Mouse (Mus musculus): ENCODE results near the gene Gm3542. TPM values are rescaled to one million over a fixed set of nuclear protein-coding genes. Genes with fewer than 3 reads are reported as not detected.

The Gm3542 gene
- polyA plus RNA-seq (2014; fragmentation: Illumina TruSeq; extraction: RNeasy Lipid Tissue Mini Kit (QIAGEN cat#74804); ENCODE audit: low read depth, low replicate concordance): not detected

DNA sequence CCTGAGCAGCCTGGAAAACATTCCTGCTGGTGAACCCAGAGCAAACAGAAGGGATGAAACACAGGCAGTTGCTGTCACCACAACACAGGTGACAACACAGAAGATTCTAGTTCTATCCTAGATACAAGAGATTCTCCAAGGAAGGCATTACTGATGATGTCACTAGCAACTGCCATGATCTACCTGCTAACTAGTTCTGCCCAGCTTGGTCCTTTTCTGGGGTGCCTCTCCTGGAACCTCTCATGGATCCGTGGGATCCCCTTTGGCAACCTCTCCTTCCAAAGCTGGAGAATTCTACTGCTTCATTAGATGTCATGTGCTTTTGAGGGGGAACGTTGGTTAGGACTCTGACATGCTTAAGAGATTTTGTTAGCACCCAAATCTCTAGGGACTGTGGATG, at the start of gene Gm3542:
TSS of gene Gm3542 (minus strand) at position 101 of the 400 bp plus-strand sequence.

Other genes with a start within 250 kb of the Gm3542 start
- gene Gm8279, start 203.4 kb downstream of the Gm3542 start, polyA plus RNA-seq (2014; fragmentation: Illumina TruSeq; extraction: RNeasy Lipid Tissue Mini Kit (QIAGEN cat#74804); ENCODE audit: low read depth, low replicate concordance): not detected
- gene Gm3317, start 170.4 kb downstream of the Gm3542 start, polyA plus RNA-seq (2014; fragmentation: Illumina TruSeq; extraction: RNeasy Lipid Tissue Mini Kit (QIAGEN cat#74804); ENCODE audit: low read depth, low replicate concordance): not detected
- not detected for gene Gm8271, start 149.1 kb downstream of the Gm3542 start, polyA plus RNA-seq (2014; fragmentation: Illumina TruSeq; extraction: RNeasy Lipid Tissue Mini Kit (QIAGEN cat#74804); ENCODE audit: low read depth, low replicate concordance)
- gene Gm3526, start 74.3 kb downstream of the Gm3542 start, polyA plus RNA-seq (2014; fragmentation: Illumina TruSeq; extraction: RNeasy Lipid Tissue Mini Kit (QIAGEN cat#74804); ENCODE audit: low read depth, low replicate concordance): not detected
- not detected for gene Gm3500, start 54.1 kb upstream of the Gm3542 start, polyA plus RNA-seq (2014; fragmentation: Illumina TruSeq; extraction: RNeasy Lipid Tissue Mini Kit (QIAGEN cat#74804); ENCODE audit: low read depth, low replicate concordance)
- gene Gm3194, start 120.5 kb upstream of the Gm3542 start, polyA plus RNA-seq (2014; fragmentation: Illumina TruSeq; extraction: RNeasy Lipid Tissue Mini Kit (QIAGEN cat#74804); ENCODE audit: low read depth, low replicate concordance): 0.31 TPM
- not detected for gene Gm8246, start 142.9 kb upstream of the Gm3542 start, polyA plus RNA-seq (2014; fragmentation: Illumina TruSeq; extraction: RNeasy Lipid Tissue Mini Kit (QIAGEN cat#74804); ENCODE audit: low read depth, low replicate concordance)
- not detected for gene Gm3187, start 149.3 kb upstream of the Gm3542 start, polyA plus RNA-seq (2014; fragmentation: Illumina TruSeq; extraction: RNeasy Lipid Tissue Mini Kit (QIAGEN cat#74804); ENCODE audit: low read depth, low replicate concordance)
- not detected for gene Gm3488, start 166.7 kb upstream of the Gm3542 start, polyA plus RNA-seq (2014; fragmentation: Illumina TruSeq; extraction: RNeasy Lipid Tissue Mini Kit (QIAGEN cat#74804); ENCODE audit: low read depth, low replicate concordance)
- not detected for gene Gm3532, start 203.6 kb upstream of the Gm3542 start, polyA plus RNA-seq (2014; fragmentation: Illumina TruSeq; extraction: RNeasy Lipid Tissue Mini Kit (QIAGEN cat#74804); ENCODE audit: low read depth, low replicate concordance)